Mouse (Mus musculus): Measurements from ENCODE around the gene Ugt1a1.

DNA sequence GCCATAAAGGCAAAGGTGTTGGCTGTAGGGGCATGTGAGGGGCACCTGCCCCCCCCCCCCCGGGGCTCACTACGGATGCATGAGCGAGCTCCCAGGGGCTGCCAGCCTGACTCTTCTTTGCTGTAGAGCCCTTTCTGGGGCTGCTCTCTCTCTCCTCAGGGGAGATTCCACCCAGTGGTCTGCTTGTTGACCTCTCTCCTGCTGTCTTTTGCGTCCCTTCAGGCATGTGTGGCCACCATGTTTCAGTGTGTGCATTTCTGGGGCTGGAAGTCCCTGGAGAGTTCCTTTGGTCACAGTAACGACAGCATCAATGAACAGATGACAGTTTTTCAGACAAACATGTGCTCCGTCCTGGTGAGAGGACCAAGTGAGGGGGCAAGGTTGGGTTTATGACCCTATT, 46.6 kb downstream of the Ugt1a1 start:
- no peak for TF ChIP-seq CTCF (IDR thresholded peaks at IDR 0.05; ENCODE audit: control insufficient read depth, insufficient read depth, low read length)
- no peak for TF ChIP-seq POLR2A (IDR thresholded peaks at IDR 0.05; ENCODE audit: borderline replicate concordance, control insufficient read depth, low read depth, low read length)
